ENCODE assay signal across 8 mouse cellular contexts in the genomic region with DNA sequence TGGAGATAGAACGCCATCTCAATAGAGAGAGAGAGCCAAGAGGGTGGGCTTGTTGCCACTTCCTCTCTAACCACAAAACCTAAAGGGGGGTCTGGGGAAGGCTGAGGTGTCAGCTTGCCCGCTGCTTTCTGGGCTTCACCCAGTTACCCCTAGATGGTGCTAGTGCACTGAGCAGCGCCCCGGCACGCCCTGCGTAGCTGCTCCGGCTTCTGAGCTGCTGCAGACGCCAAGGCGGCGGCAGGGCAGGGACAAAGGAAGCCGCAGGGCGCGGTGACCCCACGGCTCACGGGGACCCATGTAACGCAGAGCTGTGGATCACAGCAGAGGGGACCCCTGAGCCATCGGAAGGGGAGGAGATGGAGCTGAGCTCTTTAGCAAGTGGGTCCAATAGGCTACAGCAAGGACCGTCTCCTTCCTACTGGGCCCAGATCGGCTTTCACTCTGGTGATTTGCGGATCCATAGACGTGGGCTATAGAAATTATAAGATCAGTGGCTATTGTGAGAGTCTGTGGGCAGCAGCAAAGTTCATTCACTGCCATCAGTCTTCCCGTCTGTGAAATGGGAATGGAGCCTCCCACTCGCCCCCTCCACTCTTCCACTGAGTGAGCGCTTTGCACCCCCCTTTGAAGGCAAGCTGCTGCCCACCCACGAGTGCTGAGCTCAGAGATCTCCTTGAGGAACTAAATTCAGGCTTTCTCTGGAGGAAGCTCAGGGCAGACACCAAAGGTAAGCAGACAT.
DNase-seq lines count a peak whose midpoint lies in the region; ATAC-seq lines count a peak whose summit lies in the region.

No protein-coding gene starts in this region.

- H3K27ac ChIP-seq in hindbrain, embryonic 15.5 days (replicated peaks) = peak overlapping the region; percentile 62

- peaks cover 6% of the 10 kb centered on the region; the same call in 1 of the 2 replicates for H3K4me1 ChIP-seq in hindbrain, embryonic 15.5 days (replicated peaks)

- WGBS in hindbrain, embryonic 15.5 days = 10% methylated on average over 25 of the region's 25 CpGs

- peak; percentile 96 for ATAC-seq in hindbrain, embryonic 15.5 days (ENCODE audit: low FRiP score, low read depth)

- no peaks in the 10 kb centered on the region for H3K9me3 ChIP-seq in hindbrain, embryonic 15.5 days

- no peaks in the 10 kb centered on the region for H3K27me3 ChIP-seq in hindbrain, embryonic 15.5 days

- H3K9ac ChIP-seq in hindbrain, embryonic 15.5 days = peak overlapping the region; percentile 54

- no peaks in the 10 kb centered on the region for H3K36me3 ChIP-seq in hindbrain, embryonic 15.5 days

- DNase-seq in R1 (ENCODE audit: low read depth, low spot score) = peak; percentile 72
- DNase-seq in cerebellum, postnatal 25 days = peak; percentile 85 to 88
- DNase-seq in frontal cortex, postnatal 36 days (ENCODE audit: low spot score in 2 of 2) = peak; percentile 85 to 87
- peak; percentile 85 to 86 for DNase-seq in layer of hippocampus, postnatal 36 days
- DNase-seq in lung, postnatal 25 days (ENCODE audit: low spot score) = peak; percentile 83
- DNase-seq in retina, embryonic 14.5 days (ENCODE audit: low spot score) = peak; percentile 95
- DNase-seq in thymus, postnatal 36 days = peak; percentile 86 to 87

- peak overlapping the region; percentile 64 for H3K4me2 ChIP-seq in hindbrain, embryonic 15.5 days

- H3K4me3 ChIP-seq in hindbrain, embryonic 15.5 days = peak overlapping the region; percentile 38

Comparison
In these comparisons a context has a peak if more than half of its experiments do, and no peak if none do; other contexts are left out.
1. Peak in every context shown above with its lines: DNase-seq, ATAC-seq, H3K4me3 ChIP-seq and H3K27ac ChIP-seq.